Mouse (Mus musculus) midbrain, embryonic 12.5 days (tissue): ENCODE results near the gene Pnpla8. TPM values are rescaled to one million over a fixed set of nuclear protein-coding genes. Genes with fewer than 3 reads are reported as not detected.

ENCODE experiments used
- ATAC-seq: fragments of 200-750 bp; cut with Nextera tagmentation; 2 replicates; pipeline ENCODE4 v1.8.0; 2017; ENCODE audit warnings: low read depth, moderate TSS enrichment, moderate library complexity; ENCODE audit not compliant: low FRiP score
- H3K27ac ChIP-seq: fragments of 300-500 bp; sonication (generic); replicated peaks from 2 replicates; pipeline ENCODE4 v1.5.1; 2016; ENCODE audit warnings: mild to moderate bottlenecking
- H3K27me3 ChIP-seq: fragments of 300-500 bp; sonication (generic); 2 replicates; pipeline ENCODE4 v1.6.1; 2016; ENCODE audit warnings: mild to moderate bottlenecking
- H3K36me3 ChIP-seq: fragments of 300-500 bp; sonication (generic); 2 replicates; pipeline ENCODE4 v1.6.1; 2016
- H3K4me1 ChIP-seq: fragments of 300-500 bp; sonication (generic); 2 replicates; pipeline ENCODE4 v1.6.1; 2016
- H3K4me2 ChIP-seq: fragments of 300-500 bp; sonication (generic); replicated peaks from 2 replicates; pipeline ENCODE4 v1.6.1; 2016; ENCODE audit warnings: mild to moderate bottlenecking, moderate library complexity
- H3K4me3 ChIP-seq: fragments of 300-500 bp; sonication (generic); 2 replicates; pipeline ENCODE4 v1.5.1; 2016; ENCODE audit warnings: mild to moderate bottlenecking
- H3K9ac ChIP-seq: fragments of 300-500 bp; sonication (generic); replicated peaks from 2 replicates; pipeline ENCODE4 v1.6.1; 2016; ENCODE audit warnings: mild to moderate bottlenecking, moderate library complexity
- H3K9me3 ChIP-seq: fragments of 300-500 bp; sonication (generic); 2 replicates; pipeline ENCODE4 v1.6.1; 2016; ENCODE audit warnings: mild to moderate bottlenecking
- WGBS: fragments of 180-500 bp; shearing (Covaris S2); methylation state at CpG from one replicate; pipeline ENCODE4 v1.1.7; 2016; 5-methylcytosine and 5-hydroxymethylcytosine counted together
- polyA plus RNA-seq: library from polyadenylated mRNA; unstranded; fragments of >200 nt; fragmentation: Nextera tagmentation; extraction: Ambion mirVana; gene quantifications from 2 replicates; pipeline ENCODE4 v1.2.1, GENCODE M21; 2016

Pnpla8 gene
- polyA plus RNA-seq, 1 experiment from 2014 or later, result 103 TPM

DNA sequence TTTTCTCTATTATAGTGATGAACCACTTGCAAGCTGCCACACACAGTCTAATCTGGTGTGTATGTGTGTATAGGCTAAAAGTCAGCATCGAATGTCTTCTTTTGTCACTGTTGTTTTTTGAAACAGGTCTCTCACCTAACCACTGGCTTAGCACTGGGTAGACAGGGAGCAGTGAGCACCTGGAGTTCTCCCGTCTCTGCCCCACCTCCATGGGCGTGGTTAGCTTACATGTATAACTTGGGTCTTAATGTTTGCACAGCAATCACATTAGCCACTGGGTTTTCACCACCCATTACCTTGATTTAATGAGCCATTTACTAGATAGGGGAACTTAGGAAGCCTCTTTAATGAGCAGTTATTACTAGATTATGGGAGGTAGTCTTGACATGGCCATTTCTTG, 60.4 kb downstream of the Pnpla8 start:
- Histone ChIP-seq H3K9me3 (no peaks in the 10 kb centered on the region), H3K27me3 (no peaks in the 10 kb centered on the region), H3K4me1 (no peaks in the 10 kb centered on the region), H3K36me3 (peaks cover 8% of the 10 kb centered on the region), H3K9ac (no peak overlapping the region), H3K4me2 (no peak overlapping the region), H3K4me3 (no peak overlapping the region), H3K27ac (no peak overlapping the region)
- 95% methylated on average over 3 of the region's 3 CpGs for WGBS
- ATAC-seq, result no peak

DNA sequence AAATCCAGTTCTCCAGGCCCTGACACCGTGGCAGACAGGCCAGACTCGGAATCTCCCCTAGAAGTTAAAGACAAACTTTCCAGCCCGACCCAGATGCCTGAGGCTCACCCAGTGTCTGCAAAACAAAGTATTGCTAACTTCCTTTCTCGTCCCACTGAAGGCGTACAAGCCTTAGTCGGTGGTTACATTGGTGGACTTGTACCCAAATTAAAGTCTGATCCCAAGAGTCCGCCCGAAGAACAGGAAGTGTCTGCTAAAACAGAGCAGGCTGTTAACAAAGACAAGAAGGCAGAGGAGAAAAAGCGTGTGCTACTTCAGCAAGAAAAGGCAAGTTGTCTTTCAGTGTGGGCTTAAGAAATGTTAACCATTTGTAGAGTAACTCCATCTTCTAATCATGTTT, 62.2 kb downstream of the Pnpla8 start:
- H3K9ac ChIP-seq, result no peak overlapping the region
- ATAC-seq, result no peak
- no peaks in the 10 kb centered on the region for H3K9me3 ChIP-seq
- no peaks in the 10 kb centered on the region for H3K27me3 ChIP-seq
- no peaks in the 10 kb centered on the region for H3K4me1 ChIP-seq
- H3K27ac ChIP-seq, result no peak overlapping the region
- 78% methylated on average over 9 of the region's 9 CpGs for WGBS
- H3K36me3 ChIP-seq, result peaks cover 15% of the 10 kb centered on the region
- no peak overlapping the region for H3K4me3 ChIP-seq
- H3K4me2 ChIP-seq, result no peak overlapping the region

GRCm38 (mm10) chr12:44286992-44287391, 65.8 kb downstream of the Pnpla8 start:
- Histone ChIP-seq H3K36me3 (peaks cover 26% of the 10 kb centered on the region), H3K4me2 (no peak overlapping the region), H3K4me1 (no peaks in the 10 kb centered on the region), H3K27me3 (no peaks in the 10 kb centered on the region), H3K4me3 (no peak overlapping the region), H3K9ac (no peak overlapping the region), H3K27ac (no peak overlapping the region), H3K9me3 (no peaks in the 10 kb centered on the region)
- no peak for ATAC-seq
- WGBS, result 93% methylated on average over 8 of the region's 8 CpGs

DNA sequence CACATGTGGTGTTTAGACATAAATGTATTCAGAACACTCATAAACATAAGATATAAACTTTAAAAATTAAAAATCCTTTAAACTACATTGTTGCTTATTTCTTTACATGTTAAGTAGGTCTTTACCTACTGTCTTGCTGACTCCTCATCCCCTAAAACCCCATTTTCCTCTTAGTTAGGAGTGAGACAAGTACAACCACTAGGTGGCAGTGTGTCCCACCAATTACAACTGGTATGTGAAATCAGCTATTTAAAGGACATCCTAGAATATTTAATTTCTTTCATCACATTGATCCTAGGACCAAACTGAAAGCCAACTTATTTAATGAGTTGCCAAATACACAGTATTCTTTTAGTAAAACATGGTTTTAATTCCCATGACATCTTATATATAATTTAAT, 71.1 kb downstream of the Pnpla8 start:
- Histone ChIP-seq H3K4me1 (no peaks in the 10 kb centered on the region), H3K36me3 (peaks cover 20% of the 10 kb centered on the region), H3K4me2 (no peak overlapping the region), H3K27ac (no peak overlapping the region), H3K4me3 (no peak overlapping the region), H3K9me3 (no peaks in the 10 kb centered on the region), H3K9ac (no peak overlapping the region), H3K27me3 (no peaks in the 10 kb centered on the region)
- peak; percentile 62; the same call in 1 of the 2 replicates for ATAC-seq

- Histone ChIP-seq H3K27ac (no peak overlapping the region), H3K4me2 (no peak overlapping the region), H3K27me3 (no peaks in the 10 kb centered on the region), H3K4me3 (no peak overlapping the region), H3K4me1 (no peaks in the 10 kb centered on the region), H3K9me3 (no peaks in the 10 kb centered on the region), H3K36me3 (peaks cover 33% of the 10 kb centered on the region), H3K9ac (no peak overlapping the region)
- ATAC-seq, result no peak
These were observed 79.6 kb downstream of the Pnpla8 start for GRCm38 (mm10) chr12:44300793-44301192.

GRCm38 (mm10) chr12:44304012-44304411, 82.8 kb downstream of the Pnpla8 start:
- H3K9ac ChIP-seq, result no peak overlapping the region
- no peaks in the 10 kb centered on the region for H3K4me1 ChIP-seq
- no peak overlapping the region for H3K4me3 ChIP-seq
- H3K9me3 ChIP-seq, result no peaks in the 10 kb centered on the region
- peaks cover 38% of the 10 kb centered on the region for H3K36me3 ChIP-seq
- no peaks in the 10 kb centered on the region for H3K27me3 ChIP-seq
- H3K27ac ChIP-seq, result no peak overlapping the region
- WGBS, result 100% methylated on average over 1 of the region's 1 CpGs
- H3K4me2 ChIP-seq, result no peak overlapping the region
- no peak for ATAC-seq

- Histone ChIP-seq H3K4me2 (no peak overlapping the region), H3K4me1 (no peaks in the 10 kb centered on the region), H3K9me3 (no peaks in the 10 kb centered on the region), H3K27ac (no peak overlapping the region), H3K4me3 (no peak overlapping the region), H3K27me3 (no peaks in the 10 kb centered on the region), H3K9ac (no peak overlapping the region), H3K36me3 (peaks cover 38% of the 10 kb centered on the region)
- 83% methylated on average over 5 of the region's 5 CpGs for WGBS
- ATAC-seq, result no peak
These were observed 83.7 kb downstream of the Pnpla8 start for GRCm38 (mm10) chr12:44304869-44305268.

- Histone ChIP-seq H3K4me1 (no peaks in the 10 kb centered on the region), H3K27ac (no peak overlapping the region), H3K27me3 (no peaks in the 10 kb centered on the region), H3K9ac (no peak overlapping the region), H3K4me3 (no peak overlapping the region), H3K9me3 (no peaks in the 10 kb centered on the region), H3K36me3 (peaks cover 22% of the 10 kb centered on the region), H3K4me2 (no peak overlapping the region)
- 91% methylated on average over 3 of the region's 3 CpGs for WGBS
- no peak for ATAC-seq
These were observed 87.1 kb downstream of the Pnpla8 start for GRCm38 (mm10) chr12:44308221-44308620.

DNA sequence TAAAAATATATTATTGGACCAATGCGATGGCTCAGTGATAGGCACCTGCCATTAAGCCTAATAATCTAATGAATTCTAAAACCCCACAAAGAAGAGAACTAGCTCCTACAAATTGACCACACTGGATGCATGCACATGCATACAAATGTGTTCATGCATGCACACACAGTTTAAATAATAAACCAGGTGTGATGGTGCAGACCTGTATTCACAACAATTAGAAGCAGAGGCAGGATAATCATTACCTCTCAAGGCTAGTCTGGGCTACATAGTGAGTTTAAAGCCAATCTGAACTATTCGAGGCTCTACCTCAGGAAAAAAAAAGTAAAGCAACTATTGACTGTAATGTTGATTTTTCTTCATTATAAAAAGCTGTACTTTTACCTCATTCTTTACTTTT, 94.0 kb downstream of the Pnpla8 start:
- WGBS, result 97% methylated on average over 2 of the region's 2 CpGs
- ATAC-seq, result no peak
- Histone ChIP-seq H3K4me1 (no peaks in the 10 kb centered on the region), H3K9ac (no peak overlapping the region), H3K9me3 (no peaks in the 10 kb centered on the region), H3K27ac (no peak overlapping the region), H3K4me2 (no peak overlapping the region), H3K4me3 (no peak overlapping the region), H3K36me3 (peaks cover 15% of the 10 kb centered on the region; the same call in 1 of the 2 replicates), H3K27me3 (no peaks in the 10 kb centered on the region)

DNA sequence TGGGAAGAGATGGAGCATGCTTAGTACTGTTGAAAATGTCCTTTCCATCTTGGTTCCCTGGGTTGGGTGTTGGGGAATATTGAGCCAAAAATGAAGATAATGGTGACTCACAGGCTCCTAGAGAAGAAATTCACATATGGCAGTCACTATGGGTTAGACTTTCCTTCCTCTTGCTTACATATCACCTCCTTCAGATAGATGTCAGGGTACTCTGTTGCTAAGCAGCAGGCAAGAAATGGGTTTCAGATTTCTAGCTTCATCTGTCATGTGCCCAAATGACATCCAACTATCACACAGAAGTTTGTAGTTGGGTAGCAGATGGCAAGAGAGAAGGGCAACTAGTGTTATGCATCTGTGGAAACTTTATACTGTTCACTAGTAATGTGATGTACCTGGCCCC, 103.9 kb downstream of the Pnpla8 start:
- no peaks in the 10 kb centered on the region for H3K36me3 ChIP-seq
- H3K27ac ChIP-seq, result no peak overlapping the region
- ATAC-seq, result no peak
- H3K9me3 ChIP-seq, result no peaks in the 10 kb centered on the region
- no peaks in the 10 kb centered on the region for H3K27me3 ChIP-seq
- no peak overlapping the region for H3K4me3 ChIP-seq
- H3K9ac ChIP-seq, result no peak overlapping the region
- no peaks in the 10 kb centered on the region for H3K4me1 ChIP-seq
- H3K4me2 ChIP-seq, result no peak overlapping the region

DNA sequence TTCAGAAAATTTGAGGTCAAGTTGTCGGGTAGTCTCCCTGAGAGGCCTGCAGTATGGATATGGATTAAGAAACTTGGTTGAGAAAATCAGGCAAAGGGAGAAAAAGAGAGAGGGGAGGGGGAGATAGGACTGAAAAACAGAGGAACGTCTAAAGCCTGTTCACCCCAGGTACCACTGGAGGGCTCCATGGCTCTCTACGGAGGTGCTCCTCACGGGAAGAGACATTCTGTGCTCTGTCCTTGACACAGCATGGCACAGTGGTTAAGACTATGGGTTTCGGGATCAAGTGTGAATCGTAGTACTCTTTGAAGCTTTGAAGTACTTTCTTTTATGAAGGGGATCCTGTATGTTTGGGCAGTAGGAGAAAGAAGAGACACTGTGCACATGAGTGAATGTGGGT, 106.3 kb downstream of the Pnpla8 start:
- Histone ChIP-seq H3K9me3 (no peaks in the 10 kb centered on the region), H3K4me3 (no peak overlapping the region), H3K4me1 (peaks cover 21% of the 10 kb centered on the region), H3K36me3 (no peaks in the 10 kb centered on the region), H3K27ac (no peak overlapping the region), H3K9ac (no peak overlapping the region), H3K27me3 (0 out of 2 replicates have a peak, but pooled peaks cover 4% of the 10 kb centered on the region), H3K4me2 (no peak overlapping the region)
- 27% methylated on average over 6 of the region's 6 CpGs for WGBS
- ATAC-seq, result no peak

GRCm38 (mm10) chr12:44328381-44329315, 107.5 kb downstream of the Pnpla8 start, which contains the start of gene Nrcam:
Gene Nrcam (plus strand): TSS chr12:44328885.
- peak within 1 kb of the TSS; percentile 77 for H3K4me2 ChIP-seq
- no peaks in the 10 kb centered on the region for H3K36me3 ChIP-seq
- WGBS, result 3% methylated on average over 48 of the region's 74 CpGs
- peak within 1 kb of the TSS; percentile 81 for H3K4me3 ChIP-seq
- H3K27me3 ChIP-seq, result 0 out of 2 replicates have a peak, but pooled peaks cover 4% of the 10 kb centered on the region
- peak; percentile 79 for ATAC-seq
- peaks cover 27% of the 10 kb centered on the region for H3K4me1 ChIP-seq
- H3K27ac ChIP-seq, result peak within 1 kb of the TSS; percentile 94
- H3K9me3 ChIP-seq, result no peaks in the 10 kb centered on the region
- H3K9ac ChIP-seq, result peak within 1 kb of the TSS; percentile 85
